Mouse (Mus musculus) bone marrow, adult 2 months (tissue): Measurements from ENCODE around the gene Mx1.

ENCODE experiments used
- CTCF ChIP-seq: fragments of 200-500 bp; IDR thresholded peaks from 2 replicates; pipeline ENCODE4 v1.5.1; 2011; ENCODE audit warnings: low read length, control low read depth; ENCODE audit not compliant: control insufficient read depth, insufficient read depth
- POLR2A ChIP-seq: fragments of 200-500 bp; IDR thresholded peaks from 2 replicates; pipeline ENCODE4 v1.6.1; 2011; ENCODE audit warnings: low read depth, mild to moderate bottlenecking, control low read depth, low read length, borderline replicate concordance; ENCODE audit not compliant: control insufficient read depth

- TF ChIP-seq CTCF, result no peak
- no peak for TF ChIP-seq POLR2A
Observed at GRCm38 (mm10) chr16:97467472-97467871, 4.8 kb upstream of the Mx1 start.
